Mouse (Mus musculus): ENCODE results near the gene Prdm12. TPM values are rescaled to one million over a fixed set of nuclear protein-coding genes. Genes with fewer than 3 reads are reported as not detected.
"Not testable (repeated sequence)": the region's sequence is repeated elsewhere in the genome, so short reads cannot be mapped to it uniquely, and the experiment has no call there.

Gene Prdm12
- polyA plus RNA-seq, 1 experiment from 2014 or later: not detected

GRCm38 (mm10) chr2:31663804-31664180, 24.0 kb downstream of the Prdm12 start:
- H3K9me3 ChIP-seq (ENCODE audit: control insufficient read depth, low read length): no peaks in the 10 kb centered on the region
- no peaks in the 10 kb centered on the region for H3K27me3 ChIP-seq (ENCODE audit: control insufficient read depth, insufficient read depth, low read length)
- no peak overlapping the region for H3K9ac ChIP-seq (ENCODE audit: low read depth, low read length)
- no peak overlapping the region for H3K27ac ChIP-seq (ENCODE audit: low read depth, low read length)
- no peak overlapping the region for H3K4me3 ChIP-seq (ENCODE audit: low read length)
- WGBS: 73% methylated on average over 1 of the region's 1 CpGs
- no peaks in the 10 kb centered on the region for H3K4me1 ChIP-seq (ENCODE audit: control insufficient read depth, insufficient read depth, low read length)
- no peak for ATAC-seq (ENCODE audit: low FRiP score, low TSS enrichment)
- no peaks in the 10 kb centered on the region for H3K36me3 ChIP-seq (ENCODE audit: control insufficient read depth, insufficient read depth, low read length)
- H3K4me2 ChIP-seq (replicated peaks; ENCODE audit: low read depth, low read length): no peak overlapping the region

GRCm38 (mm10) chr2:31667332-31667731, 27.5 kb downstream of the Prdm12 start:
- Histone ChIP-seq H3K27ac (ENCODE audit: low read depth, low read length) (no peak overlapping the region), H3K4me1 (ENCODE audit: control insufficient read depth, insufficient read depth, low read length) (peaks cover 11% of the 10 kb centered on the region; the same call in 1 of the 2 replicates), H3K36me3 (ENCODE audit: control insufficient read depth, insufficient read depth, low read length) (peaks cover under 1% of the 10 kb centered on the region; the same call in 1 of the 2 replicates), H3K27me3 (ENCODE audit: control insufficient read depth, insufficient read depth, low read length) (no peaks in the 10 kb centered on the region), H3K9ac (ENCODE audit: low read depth, low read length) (no peak overlapping the region), H3K4me3 (ENCODE audit: low read length) (no peak overlapping the region), H3K4me2 (replicated peaks; ENCODE audit: low read depth, low read length) (no peak overlapping the region), H3K9me3 (ENCODE audit: control insufficient read depth, low read length) (no peaks in the 10 kb centered on the region)
- WGBS: 24% methylated on average over 4 of the region's 4 CpGs
- no peak for ATAC-seq (ENCODE audit: low FRiP score, low TSS enrichment)

- Histone ChIP-seq H3K9ac (ENCODE audit: low read depth, low read length) (peak within 1 kb of the TSS; percentile 88), H3K36me3 (ENCODE audit: control insufficient read depth, insufficient read depth, low read length) (peaks cover 32% of the 10 kb centered on the region), H3K27ac (ENCODE audit: low read depth, low read length) (peak within 1 kb of the TSS; percentile 78; the same call in 1 of the 2 replicates), H3K4me3 (ENCODE audit: low read length) (peak within 1 kb of the TSS; percentile 86), H3K4me1 (ENCODE audit: control insufficient read depth, insufficient read depth, low read length) (peaks cover 11% of the 10 kb centered on the region; the same call in 1 of the 2 replicates), H3K4me2 (replicated peaks; ENCODE audit: low read depth, low read length) (peak within 1 kb of the TSS; percentile 79), H3K9me3 (ENCODE audit: control insufficient read depth, low read length) (no peaks in the 10 kb centered on the region), H3K27me3 (ENCODE audit: control insufficient read depth, insufficient read depth, low read length) (no peaks in the 10 kb centered on the region)
- under 1% methylated on average over 27 of the region's 27 CpGs for WGBS
- ATAC-seq (ENCODE audit: low FRiP score, low TSS enrichment): peak; percentile 98
Measured at GRCm38 (mm10) chr2:31670551-31671035, 30.8 kb downstream of the Prdm12 start, which contains the start of gene Exosc2. Exosc2 (plus strand) TSS chr2:31670715.

- Histone ChIP-seq H3K4me1 (ENCODE audit: control insufficient read depth, insufficient read depth, low read length) (no peaks in the 10 kb centered on the region), H3K4me2 (replicated peaks; ENCODE audit: low read depth, low read length) (no peak overlapping the region), H3K27me3 (ENCODE audit: control insufficient read depth, insufficient read depth, low read length) (no peaks in the 10 kb centered on the region), H3K4me3 (ENCODE audit: low read length) (no peak overlapping the region), H3K9ac (ENCODE audit: low read depth, low read length) (no peak overlapping the region), H3K27ac (ENCODE audit: low read depth, low read length) (no peak overlapping the region), H3K36me3 (ENCODE audit: control insufficient read depth, insufficient read depth, low read length) (peaks cover 71% of the 10 kb centered on the region), H3K9me3 (ENCODE audit: control insufficient read depth, low read length) (no peaks in the 10 kb centered on the region)
- no peak for ATAC-seq (ENCODE audit: low FRiP score, low TSS enrichment)
- WGBS: 92% methylated on average over 6 of the region's 6 CpGs
Measured at GRCm38 (mm10) chr2:31678641-31679040, 38.8 kb downstream of the Prdm12 start.

- 86% methylated on average over 15 of the region's 15 CpGs for WGBS
- not testable (repeated sequence) for H3K4me3 ChIP-seq (ENCODE audit: low read length); H3K9ac ChIP-seq (ENCODE audit: low read depth, low read length); H3K27me3 ChIP-seq (ENCODE audit: control insufficient read depth, insufficient read depth, low read length); H3K27ac ChIP-seq (ENCODE audit: low read depth, low read length); ATAC-seq (ENCODE audit: low FRiP score, low TSS enrichment); H3K4me1 ChIP-seq (ENCODE audit: control insufficient read depth, insufficient read depth, low read length); H3K9me3 ChIP-seq (ENCODE audit: control insufficient read depth, low read length); H3K4me2 ChIP-seq (replicated peaks; ENCODE audit: low read depth, low read length)
- peaks cover 45% of the 10 kb centered on the region for H3K36me3 ChIP-seq (ENCODE audit: control insufficient read depth, insufficient read depth, low read length)
Measured at GRCm38 (mm10) chr2:31681051-31681707, 41.3 kb downstream of the Prdm12 start.

- ATAC-seq (ENCODE audit: low FRiP score, low TSS enrichment): 0 out of 2 replicates have a peak, but pooled peaks have one; percentile 16
- no peak overlapping the region for H3K27ac ChIP-seq (ENCODE audit: low read depth, low read length)
- H3K27me3 ChIP-seq (ENCODE audit: control insufficient read depth, insufficient read depth, low read length): no peaks in the 10 kb centered on the region
- 76% methylated on average over 6 of the region's 6 CpGs for WGBS
- no peak overlapping the region for H3K4me3 ChIP-seq (ENCODE audit: low read length)
- no peaks in the 10 kb centered on the region for H3K9me3 ChIP-seq (ENCODE audit: control insufficient read depth, low read length)
- H3K9ac ChIP-seq (ENCODE audit: low read depth, low read length): no peak overlapping the region
- peaks cover 39% of the 10 kb centered on the region for H3K36me3 ChIP-seq (ENCODE audit: control insufficient read depth, insufficient read depth, low read length)
- no peaks in the 10 kb centered on the region for H3K4me1 ChIP-seq (ENCODE audit: control insufficient read depth, insufficient read depth, low read length)
- H3K4me2 ChIP-seq (replicated peaks; ENCODE audit: low read depth, low read length): no peak overlapping the region
Measured at GRCm38 (mm10) chr2:31681731-31682235, 41.9 kb downstream of the Prdm12 start.

- 38% methylated on average over 2 of the region's 2 CpGs for WGBS
- H3K4me2 ChIP-seq (replicated peaks; ENCODE audit: low read depth, low read length): no peak overlapping the region
- ATAC-seq (ENCODE audit: low FRiP score, low TSS enrichment): no peak
- peaks cover 21% of the 10 kb centered on the region for H3K36me3 ChIP-seq (ENCODE audit: control insufficient read depth, insufficient read depth, low read length)
- H3K27ac ChIP-seq (ENCODE audit: low read depth, low read length): no peak overlapping the region
- H3K9ac ChIP-seq (ENCODE audit: low read depth, low read length): no peak overlapping the region
- no peaks in the 10 kb centered on the region for H3K9me3 ChIP-seq (ENCODE audit: control insufficient read depth, low read length)
- no peaks in the 10 kb centered on the region for H3K4me1 ChIP-seq (ENCODE audit: control insufficient read depth, insufficient read depth, low read length)
- no peaks in the 10 kb centered on the region for H3K27me3 ChIP-seq (ENCODE audit: control insufficient read depth, insufficient read depth, low read length)
- no peak overlapping the region for H3K4me3 ChIP-seq (ENCODE audit: low read length)
Measured at GRCm38 (mm10) chr2:31683666-31684065, 43.8 kb downstream of the Prdm12 start.

- Histone ChIP-seq H3K27me3 (ENCODE audit: control insufficient read depth, insufficient read depth, low read length) (no peaks in the 10 kb centered on the region), H3K9me3 (ENCODE audit: control insufficient read depth, low read length) (no peaks in the 10 kb centered on the region), H3K27ac (ENCODE audit: low read depth, low read length) (peak within 1 kb of the TSS; percentile 88), H3K4me2 (replicated peaks; ENCODE audit: low read depth, low read length) (peak within 1 kb of the TSS; percentile 63), H3K4me1 (ENCODE audit: control insufficient read depth, insufficient read depth, low read length) (peaks cover 13% of the 10 kb centered on the region), H3K9ac (ENCODE audit: low read depth, low read length) (peak within 1 kb of the TSS; percentile 92), H3K4me3 (ENCODE audit: low read length) (peak within 1 kb of the TSS; percentile 97), H3K36me3 (ENCODE audit: control insufficient read depth, insufficient read depth, low read length) (no peaks in the 10 kb centered on the region)
- ATAC-seq (ENCODE audit: low FRiP score, low TSS enrichment): peak; percentile 99
- WGBS: under 1% methylated on average over 64 of the region's 64 CpGs
Measured at GRCm38 (mm10) chr2:31688074-31688925, 48.5 kb downstream of the Prdm12 start, which contains the start of gene Abl1. Abl1 (plus strand) TSS chr2:31688376.
